Mouse (Mus musculus) kidney, adult 2 months (tissue): Measurements from ENCODE around the gene Gls2.

Experiments used
- CTCF ChIP-seq: fragments of 200-500 bp; conservative IDR thresholded peaks from 2 replicates; pipeline ENCODE4 v1.5.1; 2011; ENCODE audit warnings: low read depth, mild to moderate bottlenecking, control low read depth, low read length, moderate library complexity, mixed read lengths; ENCODE audit not compliant: insufficient read depth, insufficient read length
- POLR2A ChIP-seq: fragments of 200-500 bp; IDR thresholded peaks from one replicate; pipeline ENCODE4 v1.6.1; 2011; ENCODE audit warnings: low read depth, low read length, control low read depth

DNA sequence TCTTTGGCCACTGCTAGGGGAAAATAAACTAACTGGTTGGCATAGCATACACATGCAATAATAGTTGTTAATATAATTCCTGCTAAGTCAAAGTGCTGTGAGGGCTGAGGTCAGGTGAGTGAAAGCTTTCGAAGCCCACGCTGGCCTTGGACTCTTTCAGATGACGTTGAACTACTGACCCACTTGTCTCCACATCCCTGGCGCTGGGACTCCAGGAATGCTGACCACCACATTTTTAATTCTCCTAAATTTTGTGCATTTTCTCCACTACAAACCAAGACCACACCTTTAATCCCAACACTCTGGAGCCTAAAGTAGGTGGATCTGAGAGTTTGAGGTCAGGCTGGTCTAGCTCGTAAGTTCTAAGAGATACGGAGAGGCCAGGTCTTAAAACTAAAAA, 1.1 kb upstream of the Gls2 start:
- TF ChIP-seq CTCF (no peak), POLR2A (no peak)
